Mouse (Mus musculus) lung, postnatal 25 days (tissue): ENCODE results near the gene H2-M10.2.
A peak's percentile ranks its signal among the peaks of the same experiment; 100 is the strongest.

ENCODE experiments used
- DNase-seq: peaks from one replicate; pipeline ENCODE4 v3.0.0; 2022; ENCODE audit warnings: low spot score

Gene H2-M10.2

DNA sequence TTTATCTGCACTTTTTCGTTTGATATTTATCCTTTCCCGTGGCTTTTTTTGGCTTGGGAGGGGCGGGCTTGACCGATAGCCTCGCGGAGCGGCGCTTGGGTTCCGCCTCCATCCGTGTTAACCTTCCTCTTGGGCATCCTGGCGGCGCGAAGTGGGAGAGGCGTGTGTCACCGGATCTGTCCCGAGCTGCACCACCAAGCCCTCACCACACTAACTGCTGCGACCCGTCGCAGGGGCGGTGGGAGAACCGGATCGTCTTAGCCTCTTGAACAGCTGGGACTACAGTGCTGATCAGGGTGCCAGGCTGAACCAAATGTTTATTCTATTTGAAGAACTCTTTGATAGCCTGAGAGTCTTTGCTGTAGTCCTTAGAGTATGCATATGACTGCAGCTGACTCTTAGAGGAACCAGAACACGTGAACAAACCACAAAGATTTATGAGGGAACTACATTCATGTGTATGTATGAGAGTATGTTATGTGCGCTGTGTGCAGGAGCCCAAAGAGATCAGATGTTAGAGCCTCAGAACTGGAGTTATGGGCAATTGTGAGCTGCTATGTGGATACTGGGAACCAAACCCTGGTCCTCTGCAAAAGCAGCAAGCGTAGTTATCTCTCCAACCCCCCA lies 33.9 kb downstream of the H2-M10.2 start:
- peak; percentile 21 for DNase-seq

DNA sequence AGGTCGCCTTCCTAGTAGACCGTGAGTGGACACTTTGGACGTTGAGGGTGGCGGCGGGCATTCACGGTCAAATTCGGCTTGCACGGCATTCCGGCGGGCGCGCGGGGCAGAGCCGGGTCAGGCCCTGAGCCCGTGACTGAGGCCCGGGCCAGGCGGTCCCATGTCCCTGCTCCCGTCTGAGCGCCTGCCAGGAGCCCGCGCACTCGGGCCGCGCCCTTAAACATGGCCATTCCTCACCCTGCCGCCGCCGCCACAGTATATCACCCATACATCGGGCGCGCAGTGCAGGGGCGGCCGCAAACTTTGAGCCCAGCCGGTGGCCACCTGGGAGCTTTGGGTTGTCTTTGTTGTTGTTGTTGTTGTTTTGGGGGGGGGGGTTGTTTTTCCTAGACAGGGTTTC lies 37.4 kb downstream of the H2-M10.2 start:
- no peak for DNase-seq

DNA sequence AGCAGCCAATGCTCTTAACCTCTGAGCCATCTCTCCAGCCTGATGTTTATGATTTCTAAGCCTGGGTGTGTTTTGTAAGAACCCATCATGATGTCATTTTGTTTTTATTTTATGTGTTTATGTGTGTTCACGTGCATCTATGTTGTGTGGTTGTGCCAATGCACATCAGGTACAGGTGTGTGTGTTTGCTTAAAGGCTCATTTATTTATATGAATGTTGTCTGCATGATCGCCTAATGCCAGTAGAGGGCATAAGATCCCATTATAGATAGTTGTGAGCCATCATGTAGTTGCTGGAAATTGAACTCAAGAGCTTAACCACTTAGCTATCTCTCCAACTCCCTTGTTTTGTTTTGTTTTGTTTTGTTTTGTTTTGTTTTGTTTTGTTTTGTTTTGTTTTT lies 40.5 kb downstream of the H2-M10.2 start:
- DNase-seq: no peak

DNA sequence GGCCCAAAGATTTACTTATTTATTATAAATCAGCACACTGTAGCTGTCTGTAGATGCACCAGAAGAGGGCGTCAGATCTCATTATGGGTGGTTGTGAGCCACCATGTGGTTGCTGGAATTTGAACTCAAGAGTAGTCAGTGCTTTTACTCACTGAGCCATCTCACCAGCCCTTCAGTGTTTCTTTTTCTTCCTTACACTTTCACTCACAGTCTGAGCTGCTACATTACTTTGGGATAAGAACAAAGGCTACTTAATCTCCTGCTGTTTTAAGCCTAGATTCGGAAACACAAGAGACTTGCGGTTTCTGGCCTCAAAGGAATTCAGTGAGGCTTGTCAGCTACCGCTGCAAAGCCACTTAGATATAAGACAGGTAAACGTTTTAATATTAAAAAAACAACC lies 42.3 kb downstream of the H2-M10.2 start:
- DNase-seq: no peak

DNA sequence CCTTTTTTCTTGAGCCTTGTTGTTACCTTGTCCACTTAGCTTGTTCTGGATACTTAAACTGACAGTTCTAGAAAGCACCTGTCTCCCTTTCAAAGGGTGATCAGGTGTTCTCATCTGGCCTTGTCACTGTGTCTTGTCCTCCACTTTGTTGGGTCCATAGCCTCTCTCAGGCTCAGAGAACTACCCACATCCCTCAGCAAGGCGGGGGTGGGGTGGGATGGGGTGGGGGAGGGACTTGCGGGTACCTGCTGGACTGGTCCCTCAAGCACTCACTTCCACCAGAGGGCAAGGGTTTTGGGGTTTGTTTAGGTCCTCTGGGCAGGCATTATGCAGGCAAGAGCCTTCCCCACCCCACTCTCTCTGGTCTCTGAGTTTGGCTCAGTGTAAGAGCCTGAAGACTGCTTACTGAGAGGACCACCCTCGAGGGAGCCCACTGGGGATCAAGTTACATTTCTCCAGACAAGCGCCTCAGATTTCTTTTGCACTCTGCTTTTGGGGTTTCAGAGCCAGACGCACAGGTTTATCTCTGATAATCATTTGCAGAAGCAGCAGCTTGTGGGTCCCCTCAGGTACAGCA lies 45.6 kb downstream of the H2-M10.2 start:
- DNase-seq: no peak

DNA sequence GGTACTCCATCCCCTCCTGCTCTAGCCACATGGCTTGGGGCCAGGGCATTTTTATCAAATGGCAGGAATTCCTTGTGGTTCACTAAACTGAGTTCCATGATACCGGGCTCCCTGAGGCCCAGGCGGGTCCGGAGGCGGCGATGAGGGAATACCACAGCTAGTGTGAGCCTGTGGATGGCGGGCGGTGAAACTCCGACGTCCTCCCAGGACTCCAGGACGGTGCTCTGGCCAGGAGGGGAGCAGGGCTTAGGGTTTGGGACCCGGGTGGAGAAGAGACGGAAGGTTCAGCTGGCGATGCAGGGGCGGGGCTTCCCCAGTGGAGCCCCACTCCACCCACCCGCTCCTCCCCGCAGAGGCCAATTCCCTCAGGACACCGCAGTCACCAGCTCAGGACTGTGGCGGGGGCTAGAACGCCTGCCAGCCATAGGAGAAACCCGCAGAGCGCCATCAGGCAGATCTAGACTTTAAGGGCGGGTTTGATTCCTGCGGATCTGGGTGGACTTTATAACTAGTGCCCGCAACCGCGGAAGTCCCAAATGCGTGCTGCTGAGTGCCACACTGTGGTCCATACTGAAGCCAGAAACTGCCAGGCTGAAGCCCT lies 48.9 kb downstream of the H2-M10.2 start:
- no peak for DNase-seq

DNA sequence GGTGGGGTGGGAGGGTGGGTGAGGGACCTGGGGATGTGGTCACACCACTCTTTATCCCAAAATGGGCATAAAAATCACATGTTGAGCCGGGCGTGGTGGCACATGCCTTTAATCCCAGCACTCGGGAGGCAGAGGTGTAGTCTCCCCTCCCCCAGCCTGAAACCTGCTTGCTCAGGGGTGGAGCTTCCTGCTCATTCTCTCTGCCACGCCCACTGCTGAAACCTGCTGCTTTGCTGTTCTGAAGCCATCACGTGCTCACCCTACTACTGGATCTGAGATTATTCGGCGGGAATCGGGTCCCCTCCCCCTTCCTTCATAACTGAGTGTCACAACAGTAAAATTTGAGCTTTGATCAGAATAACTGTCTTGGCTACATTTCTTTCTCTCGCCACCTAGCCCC lies 51.0 kb downstream of the H2-M10.2 start:
- peak; percentile 21 for DNase-seq
